Mouse (Mus musculus): Measurements from ENCODE around the gene Ccdc136. TPM values are rescaled to one million over a fixed set of nuclear protein-coding genes. Genes with fewer than 3 reads are reported as not detected.
"Not testable (repeated sequence)": the region's sequence is repeated elsewhere in the genome, so short reads cannot be mapped to it uniquely, and the experiment has no call there.

Gene Ccdc136
- polyA plus RNA-seq (2014; fragmentation: Nextera tagmentation; extraction: Ambion mirVana) = 40.2 and 42.2 TPM in 2 replicates

- Histone ChIP-seq H3K27me3 (replicated peaks; ENCODE audit: control insufficient read depth, insufficient read depth, low read length) (no peaks in the 10 kb centered on the region; the same call in 1 of the 2 replicates), H3K27ac (ENCODE audit: low read depth, low read length) (peak within 1 kb of the TSS; percentile 80), H3K4me3 (ENCODE audit: low read depth, low read length) (peak within 1 kb of the TSS; percentile 69), H3K9ac (ENCODE audit: low read length) (peak within 1 kb of the TSS; percentile 81), H3K4me1 (ENCODE audit: control insufficient read depth, insufficient read depth, low read length) (peaks cover 6% of the 10 kb centered on the region; the same call in 1 of the 2 replicates), H3K9me3 (replicated peaks; ENCODE audit: control insufficient read depth, low read length) (no peaks in the 10 kb centered on the region), H3K36me3 (ENCODE audit: control insufficient read depth, insufficient read depth, low read length) (no peaks in the 10 kb centered on the region), H3K4me2 (ENCODE audit: low read length) (peak within 1 kb of the TSS; percentile 82)
- 2% methylated on average over 45 of the region's 49 CpGs for WGBS
- ATAC-seq (peak; percentile 92), DNase-seq (ENCODE audit: low spot score) (peak; percentile 73)
Observed at GRCm38 (mm10) chr6:29395910-29396713, at the start of gene Ccdc136. Gene Ccdc136 (plus strand): TSS chr6:29396309.

DNA sequence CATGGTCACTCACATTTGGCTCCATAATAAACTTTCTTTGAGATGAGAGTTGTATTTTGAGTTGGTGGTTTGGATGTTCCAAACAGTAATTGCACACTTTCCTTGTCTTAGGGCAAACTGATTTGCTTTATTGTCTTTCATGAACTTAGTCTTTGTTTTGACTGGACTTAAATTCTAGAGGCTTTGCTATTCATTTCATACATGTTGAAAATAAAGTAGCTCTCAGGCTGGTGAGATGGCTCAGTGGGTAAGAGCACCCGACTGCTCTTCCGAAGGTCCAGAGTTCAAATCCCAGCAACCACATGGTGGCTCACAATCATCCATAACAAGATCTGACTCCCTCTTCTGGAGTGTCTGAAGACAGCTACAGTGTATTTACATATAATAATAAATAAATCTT is 49.6 kb upstream of the Ccdc136 start:
- not testable (repeated sequence) for H3K36me3 ChIP-seq (ENCODE audit: control insufficient read depth, insufficient read depth, low read length); H3K4me2 ChIP-seq (ENCODE audit: low read length); H3K27me3 ChIP-seq (replicated peaks; ENCODE audit: control insufficient read depth, insufficient read depth, low read length); H3K9ac ChIP-seq (ENCODE audit: low read length); H3K9me3 ChIP-seq (replicated peaks; ENCODE audit: control insufficient read depth, low read length); H3K4me3 ChIP-seq (ENCODE audit: low read depth, low read length); DNase-seq (ENCODE audit: low spot score); H3K27ac ChIP-seq (ENCODE audit: low read depth, low read length); ATAC-seq; H3K4me1 ChIP-seq (ENCODE audit: control insufficient read depth, insufficient read depth, low read length)
- 98% methylated on average over 2 of the region's 2 CpGs for WGBS

DNA sequence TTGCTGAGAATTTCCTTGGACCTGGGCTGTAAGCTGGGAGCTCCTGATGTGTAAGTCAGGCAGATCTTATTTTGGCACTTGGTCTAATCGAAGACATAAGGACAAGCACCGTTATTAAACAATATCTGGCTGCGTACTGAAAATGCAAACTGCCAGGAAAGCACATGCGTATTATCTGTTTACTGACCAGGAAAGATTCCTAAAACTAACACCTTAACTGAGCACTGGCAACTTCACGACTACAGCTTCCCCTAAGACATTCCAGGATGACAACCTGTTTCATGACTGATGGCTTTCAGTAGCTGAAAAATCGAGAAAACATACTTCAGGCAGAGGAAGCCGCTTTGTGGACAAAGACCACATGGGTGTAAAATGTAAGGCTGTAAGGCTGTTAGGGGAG is 48.9 kb upstream of the Ccdc136 start:
- peaks cover 9% of the 10 kb centered on the region for H3K4me1 ChIP-seq (ENCODE audit: control insufficient read depth, insufficient read depth, low read length)
- H3K9me3 ChIP-seq (replicated peaks; ENCODE audit: control insufficient read depth, low read length) = no peaks in the 10 kb centered on the region
- WGBS = 37% methylated on average over 7 of the region's 7 CpGs
- no peak for ATAC-seq
- peak overlapping the region; percentile 84 for H3K4me2 ChIP-seq (ENCODE audit: low read length)
- H3K36me3 ChIP-seq (ENCODE audit: control insufficient read depth, insufficient read depth, low read length) = no peaks in the 10 kb centered on the region
- H3K27me3 ChIP-seq (replicated peaks; ENCODE audit: control insufficient read depth, insufficient read depth, low read length) = no peaks in the 10 kb centered on the region
- H3K27ac ChIP-seq (ENCODE audit: low read depth, low read length) = peak overlapping the region; percentile 85
- peak overlapping the region; percentile 80 for H3K9ac ChIP-seq (ENCODE audit: low read length)
- peak overlapping the region; percentile 82 for H3K4me3 ChIP-seq (ENCODE audit: low read depth, low read length)
- DNase-seq (ENCODE audit: low spot score) = peak; percentile 2

DNA sequence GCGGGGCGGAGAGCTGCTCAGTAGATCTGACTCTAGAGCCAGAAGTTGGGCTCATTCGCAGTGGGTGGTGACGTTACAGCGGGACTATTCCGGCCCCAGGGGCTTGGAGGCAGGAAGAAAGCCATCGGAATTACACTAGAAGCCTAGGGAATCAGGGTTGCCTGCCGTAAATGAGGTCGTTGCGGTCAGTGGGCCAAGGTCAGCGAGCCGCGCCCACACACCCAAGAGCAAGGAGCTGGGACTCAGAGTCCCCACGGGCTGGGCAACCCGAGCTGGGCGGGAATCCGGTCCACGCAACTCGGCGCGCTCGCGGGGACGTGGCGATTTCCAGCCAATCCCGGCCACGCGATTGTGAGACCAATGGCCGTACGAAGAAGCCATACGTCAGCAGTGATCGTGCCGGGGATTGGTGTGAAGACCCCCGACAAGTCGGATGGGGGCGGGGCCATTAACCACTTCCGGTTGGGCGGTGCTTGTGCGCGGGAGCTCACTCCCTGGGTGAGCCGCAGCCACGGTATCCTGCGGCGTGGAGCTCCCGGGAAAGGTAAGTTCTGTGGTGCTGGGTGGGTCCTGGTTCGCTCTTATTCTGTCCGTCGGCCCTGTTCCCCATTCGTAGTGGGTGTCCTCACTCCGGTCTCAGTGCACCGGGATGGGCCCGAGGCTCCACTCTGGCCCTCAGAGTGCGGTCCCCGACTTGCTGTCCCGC is 48.3 kb upstream of the Ccdc136 start, which contains the start of gene Calu:
Calu (plus strand) TSS at position 405 of the 706 bp plus-strand sequence.
- H3K9ac ChIP-seq (ENCODE audit: low read length) = peak within 1 kb of the TSS; percentile 87
- no peaks in the 10 kb centered on the region for H3K36me3 ChIP-seq (ENCODE audit: control insufficient read depth, insufficient read depth, low read length)
- peak within 1 kb of the TSS; percentile 84 for H3K4me2 ChIP-seq (ENCODE audit: low read length)
- H3K27ac ChIP-seq (ENCODE audit: low read depth, low read length) = peak within 1 kb of the TSS; percentile 85
- ATAC-seq (peak; percentile 99), DNase-seq (ENCODE audit: low spot score) (peak; percentile 100)
- under 1% methylated on average over 55 of the region's 55 CpGs for WGBS
- H3K9me3 ChIP-seq (replicated peaks; ENCODE audit: control insufficient read depth, low read length) = no peaks in the 10 kb centered on the region
- H3K4me1 ChIP-seq (ENCODE audit: control insufficient read depth, insufficient read depth, low read length) = peaks cover 9% of the 10 kb centered on the region
- H3K27me3 ChIP-seq (replicated peaks; ENCODE audit: control insufficient read depth, insufficient read depth, low read length) = no peaks in the 10 kb centered on the region
- H3K4me3 ChIP-seq (ENCODE audit: low read depth, low read length) = peak within 1 kb of the TSS; percentile 82

GRCm38 (mm10) chr6:29348371-29348724 is 47.8 kb upstream of the Ccdc136 start:
- ATAC-seq (no peak; the same call in 1 of the 2 replicates), DNase-seq (ENCODE audit: low spot score) (no peak)
- no peaks in the 10 kb centered on the region for H3K27me3 ChIP-seq (replicated peaks; ENCODE audit: control insufficient read depth, insufficient read depth, low read length)
- H3K4me3 ChIP-seq (ENCODE audit: low read depth, low read length) = peak overlapping the region; percentile 82
- peak overlapping the region; percentile 64 for H3K4me2 ChIP-seq (ENCODE audit: low read length)
- peak overlapping the region; percentile 87 for H3K9ac ChIP-seq (ENCODE audit: low read length)
- H3K9me3 ChIP-seq (replicated peaks; ENCODE audit: control insufficient read depth, low read length) = no peaks in the 10 kb centered on the region
- under 1% methylated on average over 15 of the region's 15 CpGs for WGBS
- no peaks in the 10 kb centered on the region for H3K36me3 ChIP-seq (ENCODE audit: control insufficient read depth, insufficient read depth, low read length)
- H3K4me1 ChIP-seq (ENCODE audit: control insufficient read depth, insufficient read depth, low read length) = peaks cover 9% of the 10 kb centered on the region
- H3K27ac ChIP-seq (ENCODE audit: low read depth, low read length) = peak overlapping the region; percentile 71

DNA sequence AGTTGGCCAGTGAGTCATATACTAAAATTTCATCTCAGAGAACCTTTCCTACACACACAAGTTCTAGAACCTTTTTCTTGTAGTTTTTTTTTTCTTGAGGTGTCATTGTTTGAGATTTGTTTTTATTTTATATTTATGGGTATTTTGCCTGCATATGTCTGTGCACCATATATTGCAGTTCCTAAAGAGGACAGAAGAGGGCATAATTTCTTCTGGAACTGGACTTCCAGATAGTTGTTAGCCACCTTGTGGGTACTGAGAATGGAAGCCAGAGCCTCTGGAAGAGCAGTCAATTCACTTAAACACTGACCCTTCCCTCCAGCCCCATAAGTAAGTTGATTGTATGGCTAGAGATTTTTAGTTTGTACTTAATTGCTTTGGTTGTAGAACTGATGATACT is 44.5 kb upstream of the Ccdc136 start:
- H3K4me1 ChIP-seq (ENCODE audit: control insufficient read depth, insufficient read depth, low read length) = peaks cover 9% of the 10 kb centered on the region
- H3K9me3 ChIP-seq (replicated peaks; ENCODE audit: control insufficient read depth, low read length) = no peaks in the 10 kb centered on the region
- no peaks in the 10 kb centered on the region for H3K27me3 ChIP-seq (replicated peaks; ENCODE audit: control insufficient read depth, insufficient read depth, low read length)
- no peak overlapping the region for H3K4me3 ChIP-seq (ENCODE audit: low read depth, low read length)
- ATAC-seq (no peak), DNase-seq (ENCODE audit: low spot score) (no peak)
- no peak overlapping the region for H3K9ac ChIP-seq (ENCODE audit: low read length)
- peaks cover 4% of the 10 kb centered on the region for H3K36me3 ChIP-seq (ENCODE audit: control insufficient read depth, insufficient read depth, low read length)
- no peak overlapping the region for H3K4me2 ChIP-seq (ENCODE audit: low read length)
- H3K27ac ChIP-seq (ENCODE audit: low read depth, low read length) = no peak overlapping the region

DNA sequence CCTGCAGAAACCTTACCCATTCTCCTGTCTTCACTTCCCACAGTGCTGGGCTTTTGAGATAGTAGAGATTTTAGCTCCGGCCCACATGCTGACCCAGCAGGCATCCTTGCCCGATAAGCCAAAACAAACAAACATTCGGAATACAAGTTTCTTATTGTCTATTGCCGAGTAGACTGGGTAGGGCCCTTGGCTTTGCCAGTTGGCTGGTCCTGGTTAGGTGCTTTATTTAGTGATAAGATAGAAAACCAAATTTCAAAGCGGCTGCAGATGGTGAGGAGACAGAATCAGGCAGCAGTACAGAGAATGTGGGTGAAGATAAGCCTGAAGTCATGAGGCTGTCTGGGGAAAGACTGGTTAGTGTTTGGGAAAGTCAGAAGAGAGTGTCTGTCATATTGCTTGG is 43.3 kb upstream of the Ccdc136 start:
- H3K4me2 ChIP-seq (ENCODE audit: low read length) = no peak overlapping the region
- H3K27ac ChIP-seq (ENCODE audit: low read depth, low read length) = no peak overlapping the region
- H3K36me3 ChIP-seq (ENCODE audit: control insufficient read depth, insufficient read depth, low read length) = peaks cover 10% of the 10 kb centered on the region
- no peaks in the 10 kb centered on the region for H3K9me3 ChIP-seq (replicated peaks; ENCODE audit: control insufficient read depth, low read length)
- H3K9ac ChIP-seq (ENCODE audit: low read length) = no peak overlapping the region
- DNase-seq (ENCODE audit: low spot score) = no peak
- ATAC-seq = no peak
- no peaks in the 10 kb centered on the region for H3K27me3 ChIP-seq (replicated peaks; ENCODE audit: control insufficient read depth, insufficient read depth, low read length)
- no peak overlapping the region for H3K4me3 ChIP-seq (ENCODE audit: low read depth, low read length)
- H3K4me1 ChIP-seq (ENCODE audit: control insufficient read depth, insufficient read depth, low read length) = peaks cover 5% of the 10 kb centered on the region; the same call in 1 of the 2 replicates
- WGBS = 55% methylated on average over 5 of the region's 5 CpGs

DNA sequence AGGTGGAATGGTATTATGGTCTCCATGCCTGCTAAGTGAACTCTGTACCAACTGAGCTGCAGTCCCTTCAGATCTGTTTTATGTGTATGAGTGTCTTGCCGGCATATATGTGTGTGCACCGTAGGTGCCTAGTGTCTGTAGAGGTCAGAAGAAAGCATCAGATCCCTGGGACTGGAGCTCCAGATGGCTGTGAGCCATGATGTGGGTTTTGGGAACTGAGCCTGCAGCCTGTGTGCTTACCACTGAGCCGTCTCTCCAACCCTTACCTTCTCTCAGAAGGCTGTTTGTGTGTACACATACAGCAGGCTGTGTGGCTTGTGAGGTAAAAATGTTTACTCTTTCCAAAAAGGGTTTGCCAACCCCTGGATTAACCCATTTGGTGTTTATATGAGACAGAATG is 36.7 kb upstream of the Ccdc136 start:
- Histone ChIP-seq H3K9me3 (replicated peaks; ENCODE audit: control insufficient read depth, low read length) (no peaks in the 10 kb centered on the region), H3K36me3 (ENCODE audit: control insufficient read depth, insufficient read depth, low read length) (peaks cover 17% of the 10 kb centered on the region), H3K4me3 (ENCODE audit: low read depth, low read length) (no peak overlapping the region), H3K27ac (ENCODE audit: low read depth, low read length) (no peak overlapping the region), H3K9ac (ENCODE audit: low read length) (no peak overlapping the region), H3K4me2 (ENCODE audit: low read length) (no peak overlapping the region), H3K4me1 (ENCODE audit: control insufficient read depth, insufficient read depth, low read length) (peaks cover 4% of the 10 kb centered on the region; the same call in 1 of the 2 replicates), H3K27me3 (replicated peaks; ENCODE audit: control insufficient read depth, insufficient read depth, low read length) (no peaks in the 10 kb centered on the region)
- 96% methylated on average over 3 of the region's 3 CpGs for WGBS
- ATAC-seq = no peak
- DNase-seq (ENCODE audit: low spot score) = no peak

DNA sequence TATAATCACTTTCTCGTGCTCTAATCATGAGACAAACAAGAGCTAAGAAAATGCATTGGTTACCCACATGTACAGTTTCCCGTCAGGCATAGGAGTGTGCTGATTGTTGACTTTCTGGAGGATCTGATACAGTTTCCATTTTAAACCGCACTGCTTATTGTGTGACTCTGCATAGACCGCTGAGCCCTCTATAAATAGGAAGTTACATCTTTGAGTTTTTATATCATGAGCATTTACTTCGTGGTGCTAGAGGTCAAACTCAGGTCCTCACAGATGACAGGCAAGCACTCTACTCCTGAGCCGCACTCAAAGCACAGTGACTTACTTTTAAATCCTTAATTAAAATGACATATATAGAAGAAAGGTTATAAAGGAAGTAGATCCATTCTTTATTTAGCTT is 35.9 kb upstream of the Ccdc136 start:
- WGBS = 86% methylated on average over 6 of the region's 6 CpGs
- Histone ChIP-seq H3K4me1 (ENCODE audit: control insufficient read depth, insufficient read depth, low read length) (peaks cover 4% of the 10 kb centered on the region; the same call in 1 of the 2 replicates), H3K4me3 (ENCODE audit: low read depth, low read length) (no peak overlapping the region), H3K9ac (ENCODE audit: low read length) (no peak overlapping the region), H3K4me2 (ENCODE audit: low read length) (no peak overlapping the region), H3K27me3 (replicated peaks; ENCODE audit: control insufficient read depth, insufficient read depth, low read length) (no peaks in the 10 kb centered on the region), H3K9me3 (replicated peaks; ENCODE audit: control insufficient read depth, low read length) (no peaks in the 10 kb centered on the region), H3K27ac (ENCODE audit: low read depth, low read length) (no peak overlapping the region), H3K36me3 (ENCODE audit: control insufficient read depth, insufficient read depth, low read length) (peaks cover 18% of the 10 kb centered on the region)
- ATAC-seq (no peak), DNase-seq (ENCODE audit: low spot score) (no peak)

Data from forebrain, embryonic 14.5 days (tissue).